Mouse (Mus musculus) B cell, adult 62 days (primary cell): ENCODE results near the gene Pgap3. TPM values are rescaled to one million over a fixed set of nuclear protein-coding genes. Genes with fewer than 3 reads are reported as not detected.

Source experiments
- total RNA-seq: library from RNA; stranded (reverse); gene quantifications from 4 replicates; pipeline ENCODE4 v1.2.4, GENCODE M21; 2023

Gene Pgap3
- 6.0 to 10.0 TPM (median 8.3 TPM) in 4 replicates for total RNA-seq

DNA sequence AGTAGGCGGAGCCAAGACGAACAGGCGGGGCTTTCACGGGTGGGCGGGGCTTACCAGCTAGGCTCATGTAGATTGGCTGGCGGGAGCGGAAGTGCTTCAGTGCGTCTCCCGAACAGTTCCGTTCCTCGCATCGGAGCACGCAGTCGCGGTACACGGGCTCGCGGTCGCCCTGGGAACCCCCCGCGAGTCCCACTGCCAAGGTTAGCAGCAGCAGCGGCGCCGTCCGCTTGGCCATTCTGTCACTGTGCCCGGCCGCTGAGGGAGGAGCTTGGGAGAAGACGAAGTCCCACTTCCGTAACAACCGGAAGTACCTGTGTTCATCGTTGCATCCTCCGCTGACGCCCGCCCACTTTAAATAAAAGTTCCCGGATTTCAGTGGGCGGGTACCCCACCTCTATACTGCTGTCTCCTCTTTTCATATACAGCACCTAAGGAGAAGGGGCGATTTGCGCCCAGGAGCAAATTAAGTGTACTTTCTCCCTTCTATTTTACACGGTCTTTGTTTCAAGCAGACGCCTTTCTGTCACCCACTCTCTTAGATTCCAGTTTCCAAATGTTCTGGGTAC lies at the start of gene Pgap3:
Gene Pgap3, minus strand, starts transcription at position 330 of the 566 bp plus-strand sequence.

DNA sequence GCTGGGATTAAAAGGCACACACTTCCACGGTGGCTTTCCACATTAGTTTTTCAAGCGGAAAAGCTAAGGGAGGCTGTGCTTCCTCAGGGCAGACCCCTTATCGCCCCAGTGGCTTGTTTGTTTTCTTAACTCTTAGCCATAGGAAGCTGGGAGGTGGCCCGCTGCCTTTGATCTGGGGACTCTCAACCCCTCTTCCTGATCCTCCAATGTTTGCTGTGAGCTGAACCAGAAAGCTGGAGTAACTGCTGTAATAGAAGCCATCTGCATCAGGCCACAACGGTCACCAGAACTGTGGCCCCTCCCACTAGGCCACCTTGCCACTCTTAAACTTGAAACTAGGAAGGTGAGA lies 45.9 kb upstream of the Pgap3 start, which contains the start of gene Grb7:
Gene Grb7, plus strand, starts transcription at position 182 of the 349 bp plus-strand sequence.

DNA sequence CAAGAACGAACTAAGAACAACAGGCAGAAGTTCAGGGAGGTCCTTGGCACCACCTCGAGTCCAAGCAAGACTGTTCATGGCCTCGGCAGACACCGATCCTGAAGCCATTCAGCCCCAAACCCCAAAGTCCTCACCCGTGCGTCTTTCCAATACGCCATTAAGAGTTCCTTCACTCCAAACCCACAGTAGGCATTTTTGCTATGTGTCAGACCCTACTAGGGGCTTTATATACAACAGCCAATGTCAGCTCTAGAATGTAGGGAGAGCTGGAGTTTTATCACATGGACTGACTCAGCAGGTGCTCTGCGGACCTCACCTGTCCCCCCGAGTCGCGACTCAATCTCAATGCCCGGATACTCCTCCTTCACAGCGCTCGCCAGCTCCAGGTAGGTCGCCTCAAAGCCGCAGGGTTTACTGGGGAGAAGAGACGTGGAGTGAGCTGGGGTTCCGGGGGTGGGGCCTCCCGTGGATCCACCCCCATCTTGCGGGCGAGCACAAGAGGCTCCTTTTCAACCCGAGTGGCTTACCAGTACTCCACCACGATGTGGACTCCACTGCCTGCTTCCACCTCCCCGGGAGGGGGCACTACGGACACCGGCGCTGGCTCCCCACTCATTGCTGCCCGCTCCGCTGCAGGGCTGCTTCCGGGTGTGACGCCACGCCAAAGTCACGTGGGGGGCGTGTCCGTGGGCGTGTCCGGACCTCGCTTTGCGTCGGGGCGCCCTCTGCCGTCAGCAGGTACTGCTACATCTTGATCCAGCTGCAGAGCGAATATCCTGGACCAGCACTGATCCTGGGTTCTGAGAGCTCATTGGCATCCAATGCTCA lies 38.3 kb upstream of the Pgap3 start, which contains the start of gene Mien1:
Gene Mien1, minus strand, starts transcription at position 661 of the 828 bp plus-strand sequence.

DNA sequence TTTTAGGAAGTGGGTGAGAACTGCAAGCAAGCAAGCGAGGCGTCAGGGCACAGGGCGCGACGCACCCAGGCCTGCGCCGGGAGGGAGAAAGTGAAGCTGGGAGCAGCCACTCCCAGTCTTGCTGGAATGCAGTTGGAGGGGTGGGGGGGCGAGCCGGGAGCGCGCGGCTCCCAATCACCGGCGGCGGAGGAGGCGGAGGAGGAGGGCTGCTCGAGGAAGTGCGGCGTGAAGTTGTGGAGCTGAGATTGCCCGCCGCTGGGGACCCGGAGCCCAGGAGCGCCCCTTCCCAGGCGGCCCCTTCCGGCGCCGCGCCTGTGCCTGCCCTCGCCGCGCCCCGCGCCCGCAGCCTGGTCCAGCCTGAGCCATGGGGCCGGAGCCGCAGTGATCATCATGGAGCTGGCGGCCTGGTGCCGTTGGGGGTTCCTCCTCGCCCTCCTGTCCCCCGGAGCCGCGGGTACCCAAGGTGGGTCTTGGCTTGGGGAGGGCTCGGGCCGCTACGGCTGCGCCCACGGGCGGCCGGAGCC lies 12.0 kb upstream of the Pgap3 start, which contains the start of gene Erbb2:
Gene Erbb2, plus strand, starts transcription at position 198 of the 524 bp plus-strand sequence.

DNA sequence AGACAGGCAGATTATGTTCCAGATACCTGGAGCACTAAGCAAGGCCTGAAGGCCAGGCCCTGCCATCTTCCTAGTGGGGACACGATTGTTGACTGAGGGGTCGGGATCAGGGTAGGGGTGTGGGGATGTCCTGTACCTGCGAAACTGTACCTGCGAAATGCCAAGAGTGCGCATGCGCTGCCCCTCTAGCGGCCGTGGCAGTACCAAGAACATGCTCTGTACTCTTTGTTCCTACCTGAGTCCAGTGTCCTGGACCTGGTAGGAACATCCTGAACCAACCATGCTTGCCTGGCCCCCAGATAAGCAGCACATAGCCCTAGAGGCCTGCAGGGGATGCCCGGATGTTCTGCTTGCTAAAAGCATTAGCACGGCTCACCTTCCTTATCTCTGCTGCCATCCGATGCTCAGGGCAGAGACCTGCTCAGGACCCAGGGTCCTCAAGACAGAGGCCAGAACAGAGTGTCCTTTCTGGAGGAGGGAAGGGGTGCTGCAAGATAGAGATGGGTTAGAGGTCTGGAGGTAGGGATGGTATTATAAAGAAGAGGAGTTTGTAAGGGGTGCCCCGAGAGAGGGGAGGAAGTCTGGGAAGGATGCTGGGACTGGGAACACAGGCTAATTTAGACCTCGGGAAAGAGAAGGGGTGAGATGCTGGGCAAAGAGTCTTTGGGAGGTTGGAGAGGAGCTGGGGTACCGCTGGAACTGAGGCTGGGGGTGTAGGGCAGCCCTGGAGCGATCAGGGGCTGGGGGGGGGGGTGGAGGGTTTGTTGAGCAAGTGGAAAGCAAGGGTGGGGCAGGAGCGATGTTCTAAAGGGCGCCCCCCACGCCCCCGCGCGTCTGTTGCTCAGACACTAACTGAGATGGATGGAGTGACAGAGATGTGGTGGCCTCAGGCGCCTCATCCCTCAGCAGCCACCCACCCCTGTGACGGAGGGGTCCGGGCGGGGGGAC lies 14.4 kb downstream of the Pgap3 start, which contains the start of gene Pnmt:
Gene Pnmt, plus strand, starts transcription at position 813 of the 948 bp plus-strand sequence.

DNA sequence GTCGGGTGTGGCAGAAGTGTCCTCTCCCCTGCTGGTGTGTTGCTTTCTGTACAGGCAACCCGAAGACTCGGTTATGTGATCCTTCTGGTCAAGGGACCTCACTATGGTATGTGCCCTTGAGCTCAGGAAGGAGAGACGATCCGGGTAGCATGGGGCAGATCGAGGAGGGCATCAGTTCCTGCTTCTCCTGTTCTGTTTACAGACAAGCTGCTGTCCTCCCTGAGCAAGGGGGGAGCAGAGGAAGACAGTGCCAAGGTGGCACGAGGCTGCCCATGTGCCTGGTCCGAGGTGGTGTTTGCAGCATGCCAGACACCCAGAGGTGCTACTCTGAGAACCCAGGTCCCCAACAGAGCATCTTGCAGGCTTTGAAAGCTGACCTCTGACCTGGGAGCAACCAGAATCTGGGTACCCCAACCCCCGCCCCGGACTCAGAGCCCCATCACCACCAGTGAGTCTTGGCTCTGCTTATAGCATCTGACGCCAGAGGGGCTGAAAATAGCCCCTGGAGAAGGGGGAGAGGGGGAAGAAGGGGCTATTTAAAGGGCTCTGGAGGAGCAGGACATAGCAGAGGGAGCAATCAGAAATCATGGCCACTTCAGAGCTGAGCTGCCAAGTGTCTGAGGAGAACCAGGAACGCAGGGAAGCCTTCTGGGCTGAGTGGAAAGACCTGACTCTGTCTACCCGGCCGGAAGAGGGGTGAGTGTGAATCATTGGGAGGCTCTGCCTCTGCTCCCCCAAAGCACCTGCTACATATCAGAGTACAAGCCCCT lies 16.8 kb downstream of the Pgap3 start, which contains the start of gene Tcap:
Gene Tcap, plus strand, starts transcription at position 551 of the 770 bp plus-strand sequence.

DNA sequence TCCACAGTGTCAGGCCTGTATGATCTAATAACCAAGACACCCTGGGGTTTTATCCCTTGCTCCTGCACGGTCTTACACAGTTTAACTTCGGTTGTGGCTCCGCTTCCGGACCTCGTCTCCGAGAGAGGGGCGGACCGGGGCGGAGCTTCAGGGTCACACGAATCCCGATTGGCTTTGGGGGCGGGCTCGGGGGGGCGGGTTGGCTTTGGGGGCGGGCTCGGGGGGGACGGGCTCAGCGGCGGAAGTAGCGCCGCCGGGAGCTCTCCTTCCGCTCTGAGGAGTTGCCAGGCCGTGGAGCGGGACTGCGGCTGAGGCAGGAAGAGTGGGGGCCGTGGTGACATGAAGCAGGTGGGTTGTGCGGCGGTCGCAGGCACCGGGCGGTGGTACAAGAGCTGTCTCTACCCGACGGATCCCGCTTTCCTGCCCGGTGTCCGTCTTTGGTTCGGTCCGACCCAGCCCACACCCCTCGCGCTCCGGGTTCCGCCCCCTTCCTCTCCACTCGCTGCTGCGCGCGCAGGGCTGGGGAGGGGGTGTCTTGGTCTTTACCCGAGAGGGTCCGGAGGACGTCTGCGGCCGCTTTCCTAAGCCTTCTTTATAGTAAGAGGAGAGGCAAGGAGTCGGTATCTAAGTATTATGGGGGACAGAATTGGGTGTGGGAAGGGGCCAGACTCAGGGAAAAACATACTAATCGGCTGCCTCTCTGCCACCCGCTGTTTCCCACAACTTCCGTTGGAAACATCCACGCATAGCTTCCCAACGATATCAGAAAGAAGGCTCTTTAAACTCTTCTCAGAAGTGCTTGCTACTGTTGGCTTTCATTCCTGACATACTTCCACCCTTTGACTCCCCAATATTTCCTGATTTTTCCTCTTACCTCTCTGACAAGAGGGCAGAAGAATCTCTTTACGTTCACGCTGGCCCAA lies 41.9 kb downstream of the Pgap3 start, which contains the start of gene Stard3:
Gene Stard3, plus strand, starts transcription at position 208 of the 923 bp plus-strand sequence.

DNA sequence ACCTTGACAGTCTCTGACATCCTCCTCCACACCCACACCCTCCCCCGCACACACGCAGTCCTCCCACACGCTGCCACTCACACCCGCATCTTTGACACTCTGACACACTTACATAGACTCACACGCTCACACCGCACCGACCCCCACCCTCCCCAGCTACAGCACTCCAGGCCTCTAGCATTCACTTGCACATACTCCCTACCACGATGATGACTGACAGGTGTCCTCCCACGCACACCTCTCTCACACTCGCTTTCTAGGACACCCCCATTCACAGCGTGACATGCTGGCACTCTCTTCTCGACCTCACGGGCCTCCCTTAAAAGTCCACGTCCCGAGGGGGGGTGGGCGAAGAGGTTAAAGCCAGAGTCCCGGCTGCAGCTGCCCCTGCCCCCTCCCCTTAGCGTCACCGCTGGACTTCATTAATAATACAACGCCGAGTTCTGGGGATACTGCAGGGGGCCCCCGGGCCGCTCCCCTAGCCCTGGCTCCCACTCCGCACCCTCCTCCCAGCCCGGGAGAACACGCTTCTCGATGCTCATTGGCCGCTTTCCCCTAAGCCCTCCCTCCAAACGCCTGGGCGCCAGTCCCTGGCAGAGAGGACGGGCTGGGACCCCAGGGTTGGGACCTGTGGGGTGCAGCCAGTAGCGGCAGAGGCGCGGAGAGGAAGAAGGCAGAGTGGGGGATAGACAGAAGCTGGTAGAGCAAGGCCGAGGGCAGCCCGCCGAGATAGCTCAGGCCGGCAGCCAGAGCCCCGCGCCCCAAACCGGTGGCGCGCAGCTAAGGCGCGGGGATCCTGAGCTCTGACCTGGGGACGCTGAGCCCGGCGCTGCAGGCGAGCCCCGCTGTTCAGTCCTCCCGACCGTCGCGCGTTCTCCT lies 52.0 kb downstream of the Pgap3 start, which contains the start of gene Ppp1r1b:
Gene Ppp1r1b, plus strand, starts transcription at position 322 of the 879 bp plus-strand sequence.

Other genes with a start within 250 kb of the Pgap3 start
- gene Med1, start 207.2 kb downstream of the Pgap3 start, total RNA-seq: 73.7 to 86.8 TPM (median 82.7 TPM) in 4 replicates
- gene Cdk12, start 197.4 kb downstream of the Pgap3 start, total RNA-seq: 110 to 118 TPM (median 114 TPM) in 4 replicates
- 0.22 to 0.60 TPM (median 0.55 TPM) in 3 of 4 replicates, not detected in the other for gene Neurod2, start 70.8 kb downstream of the Pgap3 start, total RNA-seq
- gene Ppp1r1b, start 52.1 kb downstream of the Pgap3 start, total RNA-seq: not detected in 4 replicates
- gene Stard3, start 42.1 kb downstream of the Pgap3 start, total RNA-seq: 35.4 to 41.5 TPM (median 37.8 TPM) in 4 replicates
- gene Tcap, start 16.7 kb downstream of the Pgap3 start, total RNA-seq: not detected in 4 replicates
- gene Pnmt, start 14.0 kb downstream of the Pgap3 start, total RNA-seq: not detected in 4 replicates
- gene Erbb2, start 12.0 kb upstream of the Pgap3 start, total RNA-seq: 0.17 to 0.64 TPM in 2 of 4 replicates, not detected in the others
- gene Mien1, start 38.5 kb upstream of the Pgap3 start, total RNA-seq: 46.7 to 54.3 TPM (median 50.1 TPM) in 4 replicates
- 0.91 to 1.2 TPM (median 0.96 TPM) in 4 replicates for gene Grb7, start 45.9 kb upstream of the Pgap3 start, total RNA-seq
- 582 to 682 TPM (median 633 TPM) in 4 replicates for gene Ikzf3, start 145.5 kb upstream of the Pgap3 start, total RNA-seq
- 4.6 to 9.1 TPM (median 5.9 TPM) in 4 replicates for gene Zpbp2, start 150.6 kb upstream of the Pgap3 start, total RNA-seq
- 16.0 to 19.1 TPM (median 17.6 TPM) in 4 replicates for gene Ormdl3, start 186.9 kb upstream of the Pgap3 start, total RNA-seq
- gene Lrrc3c, start 197.8 kb upstream of the Pgap3 start, total RNA-seq: not detected in 4 replicates
- 29.4 to 36.1 TPM (median 32.5 TPM) in 4 replicates for gene Gm12355, start 225.2 kb upstream of the Pgap3 start, total RNA-seq
- 0.37 TPM in 1 of 4 replicates, not detected in the others for gene Gsdma3, start 225.9 kb upstream of the Pgap3 start, total RNA-seq
- gene Gsdma2, start 246.3 kb upstream of the Pgap3 start, total RNA-seq: not detected in 4 replicates